Mouse (Mus musculus) inflammation-experienced regulatory T-cells, adult 6 months (primary cell): ENCODE results near the gene Wwp2. TPM values are rescaled to one million over a fixed set of nuclear protein-coding genes. Genes with fewer than 3 reads are reported as not detected.

Experiments
- ATAC-seq: one replicate; pipeline ENCODE4 v1.8.0; 2017
- polyA plus RNA-seq, 3 experiments: library from polyadenylated mRNA; unstranded; fragments of 100-300 nt; shearing (Covaris generic); gene quantifications; one replicate each; pipeline ENCODE4 v1.2.1; 2017

Gene Wwp2
- polyA plus RNA-seq = 100 to 1,000 TPM in 2 of 3 experiments, 10 to 100 TPM in 1; 95.1 to 126 (median 115) TPM

GRCm38 (mm10) chr8:107435962-107436831 is at the start of gene Wwp2:
Gene Wwp2 (plus strand): TSS chr8:107436365.
- ATAC-seq = peak; percentile 81

- ATAC-seq = no peak
Measured at GRCm38 (mm10) chr8:107386642-107387041, 49.5 kb upstream of the Wwp2 start.

DNA sequence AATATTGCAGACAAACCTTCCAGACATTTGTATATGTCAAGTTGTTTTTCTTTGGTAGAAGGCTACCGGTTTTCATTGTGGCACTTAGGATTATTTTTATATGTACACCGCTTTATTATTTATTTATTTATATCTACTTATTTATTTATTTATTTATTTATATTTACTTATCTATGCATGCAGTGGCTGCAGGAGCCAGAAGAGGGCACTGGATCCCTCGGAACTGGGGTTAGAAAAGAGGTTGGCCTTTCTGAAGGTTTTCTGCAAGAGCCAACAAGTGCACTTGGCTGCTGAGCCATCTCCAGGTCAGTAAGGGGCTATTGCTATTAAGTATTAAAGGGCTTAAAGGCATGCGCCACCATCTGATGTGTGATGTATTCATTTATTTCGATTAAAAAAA is 48.3 kb upstream of the Wwp2 start:
- no peak for ATAC-seq

DNA sequence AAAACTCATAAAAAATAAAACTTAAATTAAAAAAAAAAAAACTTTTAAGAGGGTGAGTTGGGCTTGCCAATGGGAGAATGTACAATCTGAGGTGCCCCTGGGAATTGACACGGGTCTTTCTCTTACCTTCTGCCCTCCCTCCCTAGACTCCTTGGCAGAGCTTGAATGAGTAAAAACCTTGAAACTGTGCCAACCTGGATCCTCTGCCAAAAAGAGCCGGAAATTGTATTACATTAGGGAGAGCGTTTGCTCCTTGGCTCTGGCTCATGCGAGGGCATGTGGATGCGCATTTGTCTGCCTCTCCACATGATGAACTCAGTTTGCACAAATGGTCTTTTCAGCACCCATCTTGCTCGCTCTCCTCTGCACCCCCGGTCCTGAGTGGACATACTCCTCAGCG is 46.6 kb upstream of the Wwp2 start:
- ATAC-seq = no peak

- no peak for ATAC-seq
Measured at GRCm38 (mm10) chr8:107390476-107391135, 45.6 kb upstream of the Wwp2 start.

DNA sequence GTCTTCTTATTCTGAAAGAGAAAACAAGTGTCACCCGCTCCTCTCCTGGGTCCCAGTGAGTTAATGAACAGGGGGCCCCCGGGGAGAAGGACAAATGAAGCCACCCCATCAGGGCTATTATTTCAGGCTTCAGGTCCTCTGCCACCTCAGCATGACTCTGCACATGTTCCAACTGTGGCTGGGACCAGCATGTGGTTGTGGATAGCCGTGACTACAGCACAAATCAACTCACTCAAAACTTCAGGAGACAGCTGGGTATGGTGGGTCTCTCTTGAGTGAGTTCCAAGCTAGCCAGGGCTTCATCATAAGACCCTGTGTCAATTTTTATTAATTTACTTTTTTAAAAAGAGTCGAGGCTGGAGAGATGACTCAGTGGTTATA is 45.0 kb upstream of the Wwp2 start:
- no peak for ATAC-seq

GRCm38 (mm10) chr8:107395397-107395796 is 40.8 kb upstream of the Wwp2 start:
- no peak for ATAC-seq

- ATAC-seq = no peak
Measured at GRCm38 (mm10) chr8:107396106-107396670, 40.0 kb upstream of the Wwp2 start.

- no peak for ATAC-seq
Measured at GRCm38 (mm10) chr8:107397665-107398064, 38.5 kb upstream of the Wwp2 start.

DNA sequence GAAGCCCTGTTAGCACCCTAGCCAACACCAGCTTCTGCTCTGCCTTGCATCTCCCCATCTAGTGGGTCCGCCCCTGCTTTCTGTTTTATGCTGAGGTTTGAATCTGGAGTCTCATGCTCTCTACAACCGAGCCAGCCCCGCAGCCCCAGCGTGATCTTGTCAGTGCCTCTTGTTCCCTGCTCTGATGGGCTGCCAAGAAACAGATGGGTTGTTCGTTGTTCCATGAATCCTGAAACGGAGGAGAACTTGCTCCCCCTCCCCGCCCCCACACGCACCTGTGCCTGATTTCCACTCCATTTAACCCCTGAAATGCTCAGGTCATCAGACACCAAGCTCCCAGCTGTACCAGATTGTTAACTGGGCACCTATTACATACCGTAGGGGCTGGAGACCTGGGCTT is 36.7 kb upstream of the Wwp2 start:
- no peak for ATAC-seq

- ATAC-seq = no peak
Measured at GRCm38 (mm10) chr8:107401866-107402265, 34.3 kb upstream of the Wwp2 start.

DNA sequence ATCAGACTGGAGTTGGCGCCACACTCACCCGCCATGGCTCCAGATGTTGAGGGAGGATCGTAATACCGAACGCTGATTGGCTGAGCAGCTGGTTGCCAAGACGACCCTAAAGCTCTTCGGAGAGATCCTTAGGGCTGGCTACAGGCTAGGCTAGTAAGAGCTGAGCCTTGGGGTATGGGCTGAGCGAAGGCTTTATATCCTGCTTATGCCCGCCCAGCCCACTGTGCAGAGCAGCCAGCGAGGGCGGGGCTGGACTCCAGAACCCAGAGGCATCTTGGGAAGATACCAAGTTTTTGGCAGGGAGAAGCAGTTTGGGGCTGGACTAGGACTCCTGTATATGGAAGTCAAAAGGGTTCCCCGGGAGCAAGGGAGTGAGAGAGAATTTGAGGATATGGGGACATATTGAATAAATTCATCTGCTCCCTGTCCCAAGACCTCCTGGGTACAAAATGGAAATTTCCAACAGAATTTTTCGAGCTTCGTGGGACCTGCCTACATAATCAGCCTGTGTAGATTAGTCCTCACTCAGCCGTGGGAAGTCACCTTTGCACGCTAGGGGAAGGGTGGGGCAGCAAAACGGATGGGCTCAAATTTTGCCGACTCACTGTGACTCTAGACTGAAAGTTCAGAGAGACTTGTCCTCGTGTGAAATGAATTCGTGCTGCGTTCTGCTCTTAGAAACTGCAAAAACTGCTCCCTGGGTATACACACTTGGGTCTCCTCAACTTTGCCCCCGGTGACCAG is 33.0 kb upstream of the Wwp2 start, which contains the start of gene Nqo1:
Gene Nqo1 (minus strand): TSS at position 169 of the 744 bp plus-strand sequence.
- peak; percentile 69 for ATAC-seq

GRCm38 (mm10) chr8:107404057-107404456 is 32.1 kb upstream of the Wwp2 start:
- ATAC-seq = no peak

- ATAC-seq = no peak
Measured at GRCm38 (mm10) chr8:107405935-107406334, 30.2 kb upstream of the Wwp2 start.

- ATAC-seq = peak; percentile 52
Measured at GRCm38 (mm10) chr8:107411391-107411790, 24.8 kb upstream of the Wwp2 start.

DNA sequence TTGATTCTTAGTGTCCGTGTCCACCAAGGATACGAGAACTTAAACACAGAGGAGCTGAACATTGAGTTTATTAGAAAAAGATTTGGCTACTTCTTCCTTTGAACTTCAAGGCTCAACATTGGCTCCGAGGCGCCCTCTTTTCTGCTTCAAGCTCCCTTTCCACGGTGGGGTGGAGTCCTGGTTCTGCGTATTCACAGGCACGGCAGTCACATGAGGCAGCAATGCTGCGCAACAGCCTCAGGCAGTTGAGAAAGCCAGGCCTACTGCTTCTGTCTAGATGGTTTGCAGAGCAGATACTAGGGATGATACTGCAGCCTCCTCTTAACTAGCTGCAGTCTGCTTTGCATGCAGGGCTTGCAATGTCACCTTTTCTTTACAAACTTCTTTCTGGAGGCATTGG is 23.6 kb upstream of the Wwp2 start:
- ATAC-seq = no peak

GRCm38 (mm10) chr8:107413881-107414280 is 22.3 kb upstream of the Wwp2 start:
- no peak for ATAC-seq

- ATAC-seq = no peak
Measured at GRCm38 (mm10) chr8:107417001-107417400, 19.2 kb upstream of the Wwp2 start.

GRCm38 (mm10) chr8:107424176-107424575 is 12.0 kb upstream of the Wwp2 start:
- no peak for ATAC-seq

DNA sequence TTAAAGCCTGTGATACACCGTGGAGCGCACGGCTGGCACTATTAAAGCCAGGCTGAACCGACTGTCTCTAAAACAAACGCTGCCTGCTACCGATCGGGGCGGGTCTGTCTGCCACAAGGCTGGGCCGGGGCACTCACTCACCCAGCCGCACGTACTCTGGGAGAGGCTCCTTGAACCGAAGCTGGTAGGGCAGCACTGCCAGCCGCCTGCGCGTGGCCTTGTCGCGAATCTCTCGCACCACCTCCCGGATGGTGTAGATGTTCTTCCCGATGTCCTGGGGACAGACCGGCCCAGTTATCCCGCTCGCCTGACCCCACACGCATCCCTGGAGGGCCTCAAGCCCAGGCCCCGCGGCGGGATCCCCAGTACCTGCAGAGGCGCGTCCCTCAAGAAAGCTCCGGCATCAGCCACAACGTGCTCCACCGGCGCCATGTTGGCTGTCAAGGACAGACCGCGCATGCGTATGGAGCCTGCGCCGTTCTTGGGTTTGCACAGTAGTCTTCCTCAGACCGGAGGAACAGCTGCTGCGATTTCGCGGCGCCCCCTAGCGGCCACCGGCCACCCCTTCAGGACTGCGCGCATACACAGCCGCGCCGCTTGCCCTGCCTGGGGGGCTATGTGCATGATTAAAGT is 11.5 kb upstream of the Wwp2 start, which contains the start of gene Nob1:
Gene Nob1 (minus strand): TSS at position 455 of the 633 bp plus-strand sequence.
- peak; percentile 94 for ATAC-seq

GRCm38 (mm10) chr8:107425230-107425597 is 11.0 kb upstream of the Wwp2 start:
- ATAC-seq = peak; percentile 15

- no peak for ATAC-seq
Measured at GRCm38 (mm10) chr8:107430821-107431220, 5.3 kb upstream of the Wwp2 start.
